Mouse (Mus musculus) thymus, postnatal 4 days (tissue): ENCODE data around the gene Azin2.

ENCODE experiments used
- DNase-seq: peaks from one replicate; pipeline ENCODE4 v3.0.0; 2021

The Azin2 gene

GRCm38 (mm10) chr4:128977217-128977616 is 15.0 kb upstream of the Azin2 start:
- DNase-seq, result no peak

GRCm38 (mm10) chr4:128976577-128976976 is 14.3 kb upstream of the Azin2 start:
- no peak for DNase-seq

- no peak for DNase-seq
Measured at GRCm38 (mm10) chr4:128974677-128975076, 12.4 kb upstream of the Azin2 start.

- DNase-seq, result peak; percentile 91
Measured at GRCm38 (mm10) chr4:128971065-128971694, 8.9 kb upstream of the Azin2 start.

GRCm38 (mm10) chr4:128970417-128970807 is 8.2 kb upstream of the Azin2 start:
- DNase-seq, result no peak

- no peak for DNase-seq
Measured at GRCm38 (mm10) chr4:128969607-128970416, 7.6 kb upstream of the Azin2 start.

GRCm38 (mm10) chr4:128969081-128969480 is 6.8 kb upstream of the Azin2 start:
- no peak for DNase-seq

- DNase-seq, result no peak
Measured at GRCm38 (mm10) chr4:128966751-128967150, 4.5 kb upstream of the Azin2 start.

GRCm38 (mm10) chr4:128962926-128963290 is 666 bp upstream of the Azin2 start:
- DNase-seq, result no peak

GRCm38 (mm10) chr4:128961301-128962028 is 777 bp downstream of the Azin2 start:
- peak; percentile 22 for DNase-seq

- no peak for DNase-seq
Measured at GRCm38 (mm10) chr4:128959676-128960075, 2.6 kb downstream of the Azin2 start.

- no peak for DNase-seq
Measured at GRCm38 (mm10) chr4:128958849-128959248, 3.4 kb downstream of the Azin2 start.

GRCm38 (mm10) chr4:128958156-128958555 is 4.1 kb downstream of the Azin2 start:
- no peak for DNase-seq

- DNase-seq, result peak; percentile 64
Measured at GRCm38 (mm10) chr4:128957155-128957911, 4.9 kb downstream of the Azin2 start.

- no peak for DNase-seq
Measured at GRCm38 (mm10) chr4:128953851-128954250, 8.4 kb downstream of the Azin2 start.

- DNase-seq, result no peak
Measured at GRCm38 (mm10) chr4:128950461-128950860, 11.8 kb downstream of the Azin2 start.

- DNase-seq, result peak; percentile 19
Measured at GRCm38 (mm10) chr4:128949470-128950005, 12.7 kb downstream of the Azin2 start.

GRCm38 (mm10) chr4:128948137-128948674 is 14.0 kb downstream of the Azin2 start:
- peak; percentile 76 for DNase-seq

- DNase-seq, result no peak
Measured at GRCm38 (mm10) chr4:128947326-128947933, 14.8 kb downstream of the Azin2 start.

- no peak for DNase-seq
Measured at GRCm38 (mm10) chr4:128946736-128947135, 15.5 kb downstream of the Azin2 start.

- DNase-seq, result peak; percentile 22
Measured at GRCm38 (mm10) chr4:128942346-128942745, 19.9 kb downstream of the Azin2 start.

- no peak for DNase-seq
Measured at GRCm38 (mm10) chr4:128935595-128935994, 26.6 kb downstream of the Azin2 start.
